Mouse (Mus musculus) heart, adult 2 months (tissue): ENCODE results near the gene Prss50.

Experiments
- CTCF ChIP-seq: fragments of 200-600 bp; IDR thresholded peaks from 2 replicates; pipeline ENCODE4 v1.8.1; 2022; ENCODE audit warnings: antibody characterized with exemption, mild to moderate bottlenecking, moderate library complexity
- POLR2A ChIP-seq: fragments of 200-500 bp; IDR thresholded peaks from 2 replicates; pipeline ENCODE4 v1.6.1; 2011; ENCODE audit warnings: mild to moderate bottlenecking, low read depth, low read length, control low read depth; ENCODE audit not compliant: insufficient read depth

DNA sequence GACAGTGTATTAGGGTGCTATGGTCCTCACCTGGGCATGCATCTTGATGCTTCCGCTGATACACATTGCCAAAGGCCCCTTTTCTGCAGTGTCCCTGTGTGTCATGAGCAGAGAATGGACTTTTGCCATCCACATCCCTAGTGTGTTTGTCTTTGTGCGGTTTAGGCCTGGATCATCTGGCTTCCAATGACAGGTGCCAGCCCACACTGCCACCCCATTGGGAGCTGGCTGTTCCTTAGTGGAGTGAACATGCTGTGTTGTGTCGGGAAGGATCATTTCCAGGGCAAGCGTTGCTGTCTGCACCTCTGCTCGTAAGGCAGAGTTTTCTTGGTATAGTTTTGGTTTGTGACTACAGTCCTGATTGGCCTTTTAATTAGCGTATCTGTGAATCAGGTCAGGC is 43.4 kb downstream of the Prss50 start:
- no peak for TF ChIP-seq POLR2A
- TF ChIP-seq CTCF, result no peak
